Mouse (Mus musculus) heart, adult 2 months (tissue): Measurements from ENCODE around the gene Mov10l1.

ENCODE experiments used
- CTCF ChIP-seq: fragments of 200-600 bp; IDR thresholded peaks from 2 replicates; pipeline ENCODE4 v1.8.1; 2022; ENCODE audit warnings: antibody characterized with exemption, mild to moderate bottlenecking, moderate library complexity
- EP300 ChIP-seq: fragments of 200-500 bp; IDR thresholded peaks from 2 replicates; pipeline ENCODE4 v1.6.1; 2011; ENCODE audit warnings: low read depth, low read length, control low read depth; ENCODE audit not compliant: insufficient read depth
- POLR2A ChIP-seq: fragments of 200-500 bp; IDR thresholded peaks from 2 replicates; pipeline ENCODE4 v1.6.1; 2011; ENCODE audit warnings: mild to moderate bottlenecking, low read depth, low read length, control low read depth; ENCODE audit not compliant: insufficient read depth

DNA sequence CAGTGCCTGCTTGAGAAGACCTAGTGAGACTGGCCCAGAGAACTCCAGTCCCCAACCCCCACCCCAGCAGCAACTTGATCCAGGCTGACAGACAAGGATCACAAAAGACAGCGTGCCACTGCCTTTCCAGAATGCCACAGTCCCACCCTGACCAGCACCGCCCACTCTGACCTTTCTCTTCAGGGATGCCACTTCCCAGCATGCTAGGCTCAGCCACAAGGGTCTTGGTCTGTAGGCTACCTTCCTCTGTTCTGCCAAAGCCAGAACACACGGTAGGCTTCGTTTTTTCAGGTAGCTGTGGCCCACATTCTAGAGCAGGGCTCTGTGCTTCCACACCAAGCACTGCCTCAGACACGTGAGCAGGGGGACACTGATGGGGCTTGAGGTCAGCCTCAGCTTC, 119.9 kb downstream of the Mov10l1 start:
- no peak for TF ChIP-seq POLR2A
- no peak for TF ChIP-seq CTCF
- TF ChIP-seq EP300 = no peak
